Mouse (Mus musculus) spleen, postnatal 10 days (tissue): ENCODE data around the gene Zfp316.

Experiments used
- DNase-seq, 2 experiments: peaks; one replicate each; pipeline ENCODE4 v3.0.0; 2021 to 2022; ENCODE audit warnings: low spot score in 2 of 2

Gene Zfp316

DNA sequence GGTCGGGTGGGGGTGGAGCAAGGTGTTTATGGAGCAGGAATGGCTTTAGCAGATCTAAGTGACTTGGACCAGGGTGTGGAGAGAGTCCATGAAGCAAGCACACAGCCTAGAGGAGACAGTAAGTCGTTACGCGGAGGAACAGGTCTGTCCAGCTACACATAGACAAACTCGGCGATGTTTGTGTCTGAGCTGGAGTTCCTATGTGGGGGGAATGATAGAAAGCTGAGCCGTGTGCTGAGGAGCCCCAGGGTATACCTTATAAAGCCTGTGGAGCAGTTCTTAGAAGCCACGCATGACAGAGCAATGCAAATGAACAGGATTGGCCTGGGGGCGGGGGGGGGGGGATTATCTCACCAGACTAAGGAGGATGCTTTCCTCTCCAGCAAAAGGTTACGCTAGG is 9.4 kb upstream of the Zfp316 start:
- no peak for DNase-seq

DNA sequence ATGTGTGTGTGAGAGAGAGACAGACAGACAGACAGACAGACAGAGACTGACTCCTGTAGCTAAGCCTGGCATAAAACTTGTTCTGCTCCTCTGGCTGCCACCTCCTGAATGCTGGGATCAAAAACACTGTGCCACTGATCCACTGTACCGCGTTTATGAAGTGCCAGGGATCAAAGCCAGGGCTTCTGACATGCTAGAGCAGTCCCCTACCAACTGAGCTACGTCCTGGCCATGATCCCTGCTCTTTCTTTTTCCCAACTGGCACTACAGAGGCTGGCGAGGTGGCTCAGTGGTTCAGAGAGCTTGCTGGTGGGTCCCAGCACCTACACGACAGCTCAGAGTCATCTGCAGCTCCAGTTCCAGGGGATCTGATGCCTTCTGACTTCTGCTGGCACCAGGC is 5.9 kb upstream of the Zfp316 start:
- DNase-seq: no peak

DNA sequence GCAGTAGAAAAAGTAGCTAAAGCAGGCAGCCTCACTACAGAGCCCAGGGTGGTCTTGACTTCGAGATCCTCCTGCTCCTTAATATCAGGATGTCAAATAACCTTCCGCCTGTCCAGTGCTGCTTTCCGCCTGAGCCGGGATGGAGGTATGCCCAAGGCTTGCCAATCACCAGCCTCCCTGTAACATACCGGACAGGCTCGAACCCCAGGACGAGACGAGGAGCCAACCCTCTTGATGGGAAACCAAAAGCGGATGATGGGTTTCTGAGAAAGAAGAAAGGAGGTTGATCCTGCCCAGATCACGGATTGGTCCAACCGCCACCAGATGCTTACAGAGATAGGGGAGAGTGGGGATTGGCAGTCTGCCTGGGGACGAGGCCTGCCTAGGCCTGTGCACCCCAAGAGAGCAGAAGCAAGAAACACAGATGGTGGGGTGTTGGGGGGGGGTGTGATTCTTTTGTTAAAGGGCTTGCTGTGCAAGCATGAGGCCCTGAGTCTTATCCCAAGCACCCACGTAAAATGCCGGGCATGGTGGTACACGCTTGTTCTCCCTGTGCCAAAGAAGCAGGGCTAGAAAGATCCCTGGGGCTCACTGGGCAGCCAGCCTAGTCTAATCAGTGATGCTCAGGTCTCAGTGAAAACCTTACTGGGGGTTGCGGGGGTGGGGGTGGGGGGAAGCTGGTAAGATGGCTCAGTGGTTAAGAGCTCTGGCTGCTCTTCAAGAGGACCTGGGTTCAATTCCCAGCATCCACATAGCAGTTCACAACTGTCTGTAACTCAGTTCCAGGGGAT is 2.9 kb upstream of the Zfp316 start:
- DNase-seq: peak in 1 of 2 experiments; percentile 65

DNA sequence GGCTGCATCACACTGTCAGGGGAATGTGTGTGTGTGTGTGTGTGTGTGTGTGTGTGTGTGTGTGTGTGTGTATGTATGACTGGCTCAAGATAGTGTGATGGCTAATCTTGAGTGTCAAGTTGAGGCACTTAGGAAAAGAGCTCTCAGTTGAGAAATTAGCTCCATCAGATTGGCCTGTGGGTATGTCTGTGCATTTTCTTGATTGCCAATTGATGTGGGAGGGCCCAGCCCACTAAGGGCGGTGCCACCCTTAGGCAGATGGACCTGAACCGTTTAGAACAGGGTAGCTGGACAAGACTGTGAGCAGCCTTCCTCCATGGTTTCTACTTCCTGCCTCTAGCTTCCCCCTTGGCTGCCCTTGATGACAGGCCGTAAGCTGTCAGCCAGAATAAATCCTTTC is 2.3 kb upstream of the Zfp316 start:
- DNase-seq: no peak

DNA sequence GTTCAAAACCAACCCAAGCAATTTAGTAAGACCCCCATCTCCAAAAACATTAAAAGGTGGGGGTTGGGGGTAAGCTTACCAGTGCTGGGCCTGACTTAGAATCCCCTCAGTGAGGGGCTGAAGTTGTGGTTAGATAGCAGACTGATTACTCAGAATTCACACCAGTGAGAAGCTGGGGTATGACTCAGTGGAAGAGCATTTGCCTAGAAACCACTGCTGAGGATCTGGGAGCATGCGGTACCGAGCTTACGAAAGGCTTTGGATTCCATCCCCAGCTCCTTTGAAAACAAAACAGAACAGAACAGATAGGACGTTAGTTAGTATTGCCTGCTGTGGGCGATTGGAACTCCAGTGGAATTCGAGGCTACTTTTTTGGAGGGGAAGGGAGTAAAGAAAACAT is 1.8 kb upstream of the Zfp316 start:
- no peak for DNase-seq

DNA sequence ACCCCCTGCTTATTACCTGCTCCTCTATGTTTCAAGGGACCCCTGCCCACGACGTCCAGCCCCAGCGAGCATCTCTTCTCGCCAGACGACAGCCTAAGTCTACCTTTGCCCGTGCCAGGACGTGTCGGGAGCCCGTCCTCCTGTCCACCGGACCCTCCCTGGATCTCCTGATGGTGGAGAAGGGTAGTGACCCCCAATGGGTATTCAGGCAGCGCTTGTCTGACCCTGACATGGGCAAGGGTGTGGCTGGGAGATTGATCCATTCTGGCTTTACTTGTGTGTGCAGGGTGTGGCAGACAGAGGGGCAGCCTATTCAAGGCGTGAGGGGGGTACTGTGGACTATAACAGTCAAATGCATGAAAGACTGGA is 313 bp upstream of the Zfp316 start:
- DNase-seq: no peak

DNA sequence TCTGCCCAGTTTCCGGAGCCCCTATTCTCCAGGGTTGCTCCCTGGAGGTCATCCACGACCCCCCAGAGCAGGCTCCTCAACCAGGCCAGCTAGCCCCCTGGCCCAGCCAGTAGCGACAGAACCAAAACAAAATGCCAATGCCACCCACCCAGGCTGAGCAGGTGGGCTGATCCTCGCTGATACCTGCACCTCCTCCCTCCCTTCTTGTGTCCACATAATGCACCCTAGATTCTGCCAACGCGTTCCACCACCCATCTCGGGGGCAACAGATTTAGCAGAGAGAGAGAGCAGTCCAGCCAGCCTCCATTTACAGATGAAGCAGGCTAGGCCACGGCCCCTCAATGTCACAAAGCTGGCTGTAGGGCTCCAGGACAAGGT is 848 bp downstream of the Zfp316 start:
- DNase-seq: no peak

DNA sequence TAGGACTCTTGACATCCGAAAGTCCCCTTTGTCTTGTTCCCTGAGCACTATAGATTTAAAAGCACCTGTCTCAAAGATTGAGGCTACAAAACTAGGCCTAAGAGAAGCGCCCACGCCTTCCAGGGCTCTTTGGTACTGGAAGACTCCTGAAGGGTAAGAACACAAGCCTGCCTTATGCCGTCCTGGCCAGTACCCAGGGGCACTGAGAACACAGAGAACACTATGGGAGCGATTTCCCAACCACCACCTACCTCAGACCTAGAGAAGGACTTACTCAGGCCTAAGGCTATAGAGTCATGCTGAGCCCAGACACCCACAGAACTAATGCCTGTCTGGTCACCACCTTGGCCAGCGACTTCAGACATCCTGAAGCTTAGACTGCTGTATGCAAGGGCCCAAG is 3.0 kb downstream of the Zfp316 start:
- no peak for DNase-seq

DNA sequence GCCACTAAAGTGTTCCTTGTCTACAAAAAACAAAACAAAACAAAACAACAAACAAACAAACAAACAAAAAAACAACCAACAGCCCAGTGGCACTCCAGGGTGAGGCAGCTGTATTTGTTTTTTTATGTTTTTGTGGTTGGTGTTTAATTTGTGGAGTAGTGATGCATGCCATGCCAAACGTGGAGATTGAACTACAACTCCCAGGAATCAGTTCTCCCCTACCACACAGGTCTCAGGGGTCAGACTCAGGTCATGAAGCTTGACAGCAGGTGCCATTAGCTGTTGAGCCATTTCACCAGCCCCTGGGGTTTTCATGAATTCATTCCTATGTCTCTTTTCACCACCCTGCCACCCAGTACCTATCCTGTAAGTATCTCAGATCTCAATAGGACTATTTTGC is 4.4 kb downstream of the Zfp316 start:
- no peak for DNase-seq

DNA sequence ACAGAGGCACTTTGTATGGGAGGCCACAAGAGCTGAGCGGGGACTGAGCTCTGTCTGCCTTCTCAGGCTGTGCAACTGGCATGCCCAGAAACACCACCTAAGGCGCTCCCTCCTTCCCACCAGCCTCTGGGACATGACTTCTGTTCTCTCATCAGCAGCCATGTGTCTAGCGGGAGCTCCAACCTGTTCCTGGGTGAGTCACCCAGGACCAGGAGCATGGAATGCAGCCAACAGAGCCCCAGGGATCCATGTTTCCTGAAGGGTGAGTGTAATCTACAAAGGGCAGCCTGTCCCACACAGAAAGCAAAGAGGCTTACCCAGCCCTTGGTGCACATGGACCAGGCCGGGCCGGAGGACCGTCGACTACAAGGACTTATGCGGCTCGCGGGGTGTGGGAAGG is 5.1 kb downstream of the Zfp316 start:
- DNase-seq: no peak

DNA sequence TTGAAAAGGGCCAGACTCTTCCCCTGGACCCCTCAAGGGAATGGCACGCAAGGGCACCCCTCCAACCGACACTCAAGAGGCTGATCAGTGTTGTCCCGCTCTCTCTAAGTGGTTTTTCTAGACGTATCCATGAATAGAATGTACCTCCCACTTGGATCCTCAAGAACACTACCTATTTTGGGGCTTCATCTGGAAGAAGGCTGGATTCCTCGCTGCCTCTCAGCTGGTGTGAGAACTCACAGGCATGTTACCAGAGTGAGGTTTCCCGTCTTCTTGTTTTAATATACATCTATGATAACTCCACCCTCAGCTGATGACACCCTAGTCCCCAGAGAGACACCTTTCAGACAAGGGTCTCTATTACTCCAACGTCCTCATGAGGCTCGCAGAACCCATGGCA is 8.2 kb downstream of the Zfp316 start:
- no peak for DNase-seq

DNA sequence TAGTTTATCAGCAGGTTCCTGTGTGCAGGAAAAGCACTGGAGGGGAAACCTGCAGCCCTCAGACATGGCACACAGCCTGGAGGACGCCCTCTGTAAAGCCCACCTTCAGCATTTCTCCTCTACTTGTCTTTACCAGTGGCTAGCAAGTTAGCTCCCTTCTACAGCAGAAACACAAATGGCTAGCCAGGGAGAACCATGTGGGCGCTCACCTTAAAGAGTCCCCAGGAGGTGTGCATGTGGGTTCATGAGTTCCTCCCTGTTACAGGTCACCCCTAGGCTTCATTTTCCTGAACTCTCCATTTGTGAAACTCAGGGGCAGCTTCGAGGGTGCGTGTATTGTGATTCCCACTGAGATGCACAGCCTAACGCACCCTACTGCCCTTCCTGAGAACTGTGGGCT is 14.0 kb downstream of the Zfp316 start:
- DNase-seq: no peak

DNA sequence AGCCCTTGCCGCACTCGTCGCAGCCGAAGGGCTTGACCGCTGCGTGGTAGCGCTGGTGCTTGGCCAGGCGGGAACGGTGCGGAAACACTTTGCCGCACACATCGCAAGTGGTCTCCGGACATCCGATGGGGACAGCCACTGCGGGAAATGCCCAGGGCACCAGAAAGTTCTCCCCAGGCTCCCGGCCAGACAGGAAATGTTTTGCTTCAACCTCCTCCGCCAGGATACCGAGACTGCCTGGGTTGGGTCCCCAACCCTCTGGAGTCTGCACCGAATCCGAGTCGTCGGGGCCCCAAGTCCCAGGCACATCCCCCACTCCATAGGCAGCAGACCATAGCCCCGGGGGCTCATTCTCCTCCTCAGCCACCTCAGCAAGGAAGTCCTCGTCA is 14.7 kb downstream of the Zfp316 start:
- no peak for DNase-seq

DNA sequence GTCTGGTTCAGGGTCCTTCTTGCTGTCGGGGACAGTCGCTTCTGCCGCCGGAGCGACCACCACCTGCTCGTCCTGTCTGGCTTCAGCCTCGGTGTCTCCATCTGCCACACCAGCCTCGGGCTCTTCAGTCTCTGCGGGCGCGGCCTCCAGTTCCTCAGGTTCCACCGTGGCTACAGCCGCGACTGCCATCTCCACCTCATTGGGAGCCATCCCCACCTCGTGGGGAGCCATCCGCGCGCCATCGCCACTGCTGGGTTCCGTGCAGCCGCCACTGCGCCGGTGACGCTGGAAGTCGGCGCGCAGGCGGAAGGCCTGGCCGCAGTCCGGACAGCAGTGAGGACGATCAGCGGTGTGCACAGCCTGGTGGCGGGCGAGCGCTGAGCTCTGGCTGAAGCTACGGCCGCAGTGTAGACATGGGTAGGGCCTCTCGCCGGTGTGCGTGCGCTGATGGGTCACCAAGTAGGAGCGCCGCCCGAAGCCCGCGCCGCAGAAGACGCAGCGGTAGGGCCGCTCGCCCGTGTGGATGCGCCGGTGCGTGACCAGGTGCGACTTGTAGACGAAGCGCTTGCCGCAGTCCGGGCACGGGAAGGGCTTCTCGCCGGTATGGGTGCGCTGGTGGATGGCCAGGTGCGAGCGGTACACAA is 15.2 kb downstream of the Zfp316 start:
- DNase-seq: peak in 1 of 2 experiments; percentile 17

DNA sequence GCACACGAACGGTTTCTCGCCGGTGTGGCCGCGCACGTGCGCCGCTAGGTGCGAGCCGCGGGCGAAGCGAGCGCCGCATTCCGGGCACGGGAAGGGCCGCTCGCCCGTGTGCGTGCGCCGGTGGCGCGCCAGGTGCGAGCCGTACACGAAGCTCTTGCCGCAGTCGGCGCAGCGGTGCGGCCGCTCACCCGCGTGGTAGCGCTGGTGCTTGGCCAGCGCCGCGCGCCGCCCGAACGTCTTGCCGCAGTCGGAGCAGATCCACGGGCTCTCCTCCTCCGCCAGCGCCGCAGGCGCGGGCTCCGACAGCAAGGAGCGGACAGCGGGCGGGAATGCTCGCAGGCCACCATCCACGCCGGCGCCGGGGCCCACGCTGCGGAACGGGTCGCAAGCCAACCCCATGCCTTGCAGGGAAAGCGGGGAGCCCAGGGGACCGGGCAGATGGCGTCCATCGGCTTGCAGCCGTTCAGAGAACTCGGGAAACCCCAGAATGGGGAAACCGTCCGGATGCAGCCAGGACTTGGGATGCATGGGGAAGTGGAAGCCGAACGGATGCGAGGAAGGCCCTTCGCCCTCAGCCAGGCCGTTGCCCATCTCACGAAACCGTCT is 15.8 kb downstream of the Zfp316 start:
- DNase-seq: no peak

DNA sequence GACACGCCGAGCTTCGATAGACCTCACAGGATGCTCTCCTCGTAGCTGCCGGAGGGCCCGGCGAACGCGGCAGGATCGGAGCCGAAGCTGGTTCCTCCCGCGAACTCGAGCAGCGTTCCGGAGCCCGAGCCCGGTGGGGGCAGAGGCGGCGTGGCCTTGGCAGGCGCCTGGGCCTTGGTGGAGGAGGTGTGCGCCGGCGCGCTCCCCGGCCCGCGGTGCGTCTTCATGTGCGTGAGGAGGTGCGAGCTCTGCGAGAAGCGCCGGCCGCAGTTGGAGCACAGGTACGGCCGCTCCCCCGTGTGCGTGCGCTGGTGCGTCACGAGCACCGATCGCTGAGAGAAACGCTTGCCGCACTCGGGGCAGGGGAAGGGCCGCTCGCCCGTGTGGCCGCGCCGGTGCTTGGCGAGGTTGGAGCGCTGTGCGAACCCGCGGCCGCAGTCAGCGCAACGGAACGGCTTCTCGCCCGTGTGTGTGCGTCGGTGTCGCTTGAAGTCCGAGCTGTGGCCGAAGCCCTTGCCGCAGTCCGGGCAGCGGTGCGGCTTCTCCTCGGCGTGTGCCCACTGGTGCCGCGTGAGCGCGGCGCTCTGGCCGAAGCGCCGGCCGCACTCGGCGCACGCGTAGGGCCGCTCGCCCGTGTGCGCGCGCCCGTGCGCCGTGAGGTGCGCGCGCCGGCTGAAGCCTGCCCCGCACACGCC is 16.5 kb downstream of the Zfp316 start:
- DNase-seq: peak in 1 of 2 experiments; percentile 19

DNA sequence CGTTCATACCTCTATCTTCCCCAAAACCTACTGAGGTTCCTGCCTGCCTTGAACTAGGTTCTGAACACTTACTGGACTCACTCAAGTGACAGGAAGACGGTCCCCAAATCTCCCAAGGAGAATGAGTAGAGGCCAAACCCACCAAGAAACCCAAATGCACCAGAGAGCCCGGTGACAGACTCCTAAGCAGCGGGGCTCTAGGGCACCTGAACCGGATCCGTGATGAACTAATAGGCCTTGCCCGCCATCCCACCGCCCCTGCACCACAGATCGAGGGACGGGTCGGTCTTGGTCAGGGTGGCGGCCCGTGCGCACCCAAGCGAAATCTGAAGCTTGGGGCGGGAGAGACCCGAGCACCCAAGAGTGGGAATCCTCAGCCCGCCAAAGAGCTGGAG is 17.0 kb downstream of the Zfp316 start:
- no peak for DNase-seq

DNA sequence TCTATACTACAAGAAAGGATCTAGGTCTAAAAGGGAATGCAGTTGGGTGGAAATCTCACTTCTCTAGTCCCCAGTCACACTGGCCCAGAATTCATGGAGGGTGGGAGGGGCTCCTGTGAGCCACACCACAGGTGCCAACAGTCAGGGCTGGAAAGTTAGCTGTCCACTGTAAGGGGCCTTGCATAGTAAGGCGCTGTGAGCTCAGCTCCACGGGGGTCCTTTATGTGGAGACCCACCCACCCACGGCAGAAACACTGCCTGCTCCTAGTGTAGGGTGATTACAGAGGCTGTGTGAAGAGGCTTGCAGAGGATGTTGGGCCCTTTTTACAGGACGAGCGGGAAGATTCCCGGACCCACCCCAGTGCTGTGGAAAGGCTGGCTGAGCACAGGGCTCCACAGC is 17.8 kb downstream of the Zfp316 start:
- DNase-seq: no peak

DNA sequence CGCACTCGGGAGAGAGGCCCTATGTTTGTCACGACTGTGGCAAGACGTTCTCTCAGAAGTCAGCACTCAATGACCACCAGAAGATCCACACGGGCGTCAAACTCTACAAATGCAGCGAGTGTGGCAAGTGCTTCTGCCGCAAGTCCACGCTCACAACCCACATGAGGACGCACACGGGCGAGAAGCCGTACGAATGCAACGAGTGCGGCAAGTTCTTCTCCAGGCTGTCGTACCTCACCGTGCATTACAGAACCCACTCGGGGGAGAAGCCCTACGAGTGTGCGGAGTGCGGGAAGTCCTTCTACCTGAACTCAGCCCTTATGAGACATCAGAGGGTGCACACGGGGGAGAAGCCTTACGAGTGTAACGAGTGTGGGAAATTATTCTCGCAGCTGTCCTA is 24.9 kb downstream of the Zfp316 start:
- DNase-seq: no peak

DNA sequence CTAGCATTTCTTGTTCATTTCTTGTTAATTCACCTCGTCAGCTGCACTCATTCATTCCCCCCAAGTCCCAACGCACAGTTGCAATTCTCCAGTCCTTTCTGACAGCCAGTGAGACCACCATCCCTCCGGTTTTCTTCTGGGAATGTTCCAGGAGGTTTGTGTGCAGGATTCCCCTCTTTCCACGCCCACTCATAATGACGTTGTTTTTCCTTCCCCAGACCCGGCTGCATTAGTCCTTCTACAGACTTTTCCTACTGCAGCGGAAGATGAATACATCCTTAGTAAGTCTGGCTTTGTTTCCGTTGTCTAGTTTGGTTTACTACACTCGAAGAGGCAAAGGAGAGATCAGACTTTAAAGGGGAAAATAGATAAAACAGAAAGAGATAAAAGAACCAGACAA is 33.8 kb downstream of the Zfp316 start:
- no peak for DNase-seq

DNA sequence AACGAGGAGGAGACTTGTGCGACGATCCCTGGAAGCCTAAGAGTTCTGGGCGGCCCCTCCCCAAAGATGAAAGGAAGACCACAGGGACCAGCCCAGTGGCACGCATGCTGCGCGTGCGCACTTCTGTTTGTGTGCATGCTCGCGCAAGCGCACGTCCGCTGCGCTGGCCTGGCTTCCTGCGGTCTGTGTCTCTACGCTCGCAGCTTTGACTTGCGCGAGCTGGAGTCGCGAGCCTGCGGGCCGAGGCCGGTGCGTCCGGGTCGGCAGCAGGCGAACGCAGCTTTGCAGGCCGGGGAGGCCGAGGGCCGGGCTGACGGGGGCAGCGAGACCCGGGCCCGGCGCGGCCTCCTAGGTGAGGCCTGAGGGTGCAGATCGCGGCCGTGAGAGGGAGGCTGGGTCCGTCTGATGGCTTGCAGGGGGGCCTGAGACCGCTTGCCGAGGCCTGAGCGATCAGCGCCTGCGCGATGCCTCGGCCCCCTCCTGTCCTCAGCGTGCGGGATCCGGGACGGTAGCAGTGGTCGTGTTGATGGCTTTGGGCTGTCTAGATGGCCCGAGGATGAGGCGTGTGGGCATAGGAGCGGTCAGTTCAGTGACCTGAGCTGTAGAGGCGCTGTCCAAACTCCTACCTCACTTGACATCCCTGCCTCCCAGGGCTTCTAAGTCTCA is 34.7 kb downstream of the Zfp316 start, which contains the start of gene Zfp12:
TSS of gene Zfp12 (plus strand) at position 136 of the 666 bp plus-strand sequence.
- peak; percentile 61 to 84 for DNase-seq

DNA sequence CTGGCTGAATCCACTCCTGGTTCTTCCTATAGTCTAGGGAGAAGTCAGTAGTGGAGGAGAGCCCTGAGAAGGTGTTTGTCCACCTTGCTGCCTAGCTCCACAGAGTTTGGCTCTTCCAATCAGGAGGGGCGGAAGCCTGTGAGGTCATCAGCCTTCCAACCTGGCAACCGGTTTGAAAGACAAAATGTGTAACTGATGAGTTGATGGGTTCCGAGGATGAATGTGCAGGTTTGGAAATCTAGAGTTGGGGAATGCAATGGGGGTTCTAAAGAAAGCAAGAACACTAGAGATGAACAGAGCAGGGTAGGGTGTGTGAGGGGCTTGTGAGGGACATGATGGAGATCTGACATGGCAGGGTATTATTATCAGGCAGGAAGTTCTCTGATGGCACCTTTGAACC is 43.0 kb downstream of the Zfp316 start, which contains the start of gene Spdye4a:
TSS of gene Spdye4a (minus strand) at position 101 of the 400 bp plus-strand sequence.
- DNase-seq: no peak
